Mouse (Mus musculus): ENCODE results near the gene Rimkla. TPM values are rescaled to one million over a fixed set of nuclear protein-coding genes. Genes with fewer than 3 reads are reported as not detected.

The Rimkla gene
- polyA plus RNA-seq, 2 experiments, result 0.62 to 0.79 TPM

GRCm38 (mm10) chr4:119447261-119447660 lies 45.2 kb downstream of the Rimkla start:
- TF ChIP-seq POLR2A (IDR thresholded peaks at IDR 0.05; ENCODE audit: borderline replicate concordance, extremely low read depth, insufficient read depth, insufficient read length), result no peak
- no peaks in the 10 kb centered on the region for H3K36me3 ChIP-seq (ENCODE audit: control insufficient read depth, insufficient read depth, low read length)
- no peaks in the 10 kb centered on the region for H3K4me1 ChIP-seq (ENCODE audit: control insufficient read depth, insufficient read depth, low read length)
- H3K4me2 ChIP-seq (replicated peaks; ENCODE audit: low read depth, low read length, severe bottlenecking), result no peak overlapping the region
- WGBS, result 89% methylated on average over 6 of the region's 6 CpGs
- H3K9ac ChIP-seq (ENCODE audit: low read depth, low read length, severe bottlenecking), result no peak overlapping the region
- no peaks in the 10 kb centered on the region for H3K9me3 ChIP-seq (ENCODE audit: control insufficient read depth, low read length)
- no peak overlapping the region for H3K4me3 ChIP-seq (replicated peaks; ENCODE audit: low read length)
- ATAC-seq (ENCODE audit: low FRiP score, low read depth) (no peak), DNase-seq (ENCODE audit: low spot score) (no peak)
- no peaks in the 10 kb centered on the region for H3K27me3 ChIP-seq (ENCODE audit: control insufficient read depth, insufficient read depth, low read length)
- H3K27ac ChIP-seq (replicated peaks; ENCODE audit: low read depth, low read length), result no peak overlapping the region

- ATAC-seq (ENCODE audit: low FRiP score, low read depth) (no peak; the same call in 1 of the 2 replicates), DNase-seq (ENCODE audit: low spot score) (no peak)
- no peak overlapping the region for H3K4me3 ChIP-seq (replicated peaks; ENCODE audit: low read length)
- no peaks in the 10 kb centered on the region for H3K27me3 ChIP-seq (ENCODE audit: control insufficient read depth, insufficient read depth, low read length)
- WGBS, result 50% methylated on average over 6 of the region's 6 CpGs
- no peaks in the 10 kb centered on the region for H3K36me3 ChIP-seq (ENCODE audit: control insufficient read depth, insufficient read depth, low read length)
- H3K4me2 ChIP-seq (replicated peaks; ENCODE audit: low read depth, low read length, severe bottlenecking), result no peak overlapping the region
- H3K9me3 ChIP-seq (ENCODE audit: control insufficient read depth, low read length), result no peaks in the 10 kb centered on the region
- no peaks in the 10 kb centered on the region for H3K4me1 ChIP-seq (ENCODE audit: control insufficient read depth, insufficient read depth, low read length)
- no peak for TF ChIP-seq POLR2A (IDR thresholded peaks at IDR 0.05; ENCODE audit: borderline replicate concordance, extremely low read depth, insufficient read depth, insufficient read length)
- no peak overlapping the region for H3K9ac ChIP-seq (ENCODE audit: low read depth, low read length, severe bottlenecking)
- H3K27ac ChIP-seq (replicated peaks; ENCODE audit: low read depth, low read length), result no peak overlapping the region
Measured at GRCm38 (mm10) chr4:119442539-119442938, 49.9 kb downstream of the Rimkla start.

GRCm38 (mm10) chr4:119441836-119442235 lies 50.6 kb downstream of the Rimkla start:
- no peak for TF ChIP-seq POLR2A (IDR thresholded peaks at IDR 0.05; ENCODE audit: borderline replicate concordance, extremely low read depth, insufficient read depth, insufficient read length)
- Histone ChIP-seq H3K4me3 (replicated peaks; ENCODE audit: low read length) (no peak overlapping the region), H3K4me2 (replicated peaks; ENCODE audit: low read depth, low read length, severe bottlenecking) (no peak overlapping the region), H3K9me3 (ENCODE audit: control insufficient read depth, low read length) (no peaks in the 10 kb centered on the region), H3K27ac (replicated peaks; ENCODE audit: low read depth, low read length) (no peak overlapping the region), H3K4me1 (ENCODE audit: control insufficient read depth, insufficient read depth, low read length) (no peaks in the 10 kb centered on the region), H3K9ac (ENCODE audit: low read depth, low read length, severe bottlenecking) (no peak overlapping the region), H3K36me3 (ENCODE audit: control insufficient read depth, insufficient read depth, low read length) (no peaks in the 10 kb centered on the region), H3K27me3 (ENCODE audit: control insufficient read depth, insufficient read depth, low read length) (no peaks in the 10 kb centered on the region)
- WGBS, result 83% methylated on average over 4 of the region's 4 CpGs
- ATAC-seq (ENCODE audit: low FRiP score, low read depth), result no peak
- DNase-seq (ENCODE audit: low spot score), result no peak

- no peak for TF ChIP-seq POLR2A (IDR thresholded peaks at IDR 0.05; ENCODE audit: borderline replicate concordance, extremely low read depth, insufficient read depth, insufficient read length)
- WGBS, result 83% methylated on average over 2 of the region's 2 CpGs
- no peaks in the 10 kb centered on the region for H3K9me3 ChIP-seq (ENCODE audit: control insufficient read depth, low read length)
Measured at GRCm38 (mm10) chr4:119437936-119438335, 54.5 kb downstream of the Rimkla start.

GRCm38 (mm10) chr4:119430678-119431077 lies 61.8 kb downstream of the Rimkla start:
- Histone ChIP-seq H3K4me1 (ENCODE audit: control insufficient read depth, insufficient read depth, low read length) (no peaks in the 10 kb centered on the region), H3K27ac (replicated peaks; ENCODE audit: low read depth, low read length) (no peak overlapping the region), H3K27me3 (ENCODE audit: control insufficient read depth, insufficient read depth, low read length) (no peaks in the 10 kb centered on the region), H3K4me3 (replicated peaks; ENCODE audit: low read length) (no peak overlapping the region), H3K9ac (ENCODE audit: low read depth, low read length, severe bottlenecking) (no peak overlapping the region), H3K4me2 (replicated peaks; ENCODE audit: low read depth, low read length, severe bottlenecking) (no peak overlapping the region), H3K36me3 (ENCODE audit: control insufficient read depth, insufficient read depth, low read length) (no peaks in the 10 kb centered on the region), H3K9me3 (ENCODE audit: control insufficient read depth, low read length) (no peaks in the 10 kb centered on the region)
- TF ChIP-seq POLR2A (IDR thresholded peaks at IDR 0.05; ENCODE audit: borderline replicate concordance, extremely low read depth, insufficient read depth, insufficient read length), result no peak
- no peak for ATAC-seq (ENCODE audit: low FRiP score, low read depth)
- 22% methylated on average over 5 of the region's 5 CpGs for WGBS
- DNase-seq (ENCODE audit: low spot score), result no peak

More at GRCm38 (mm10) chr4:119437936-119438335, 54.5 kb downstream of the Rimkla start:
- DNase-seq (ENCODE audit: low spot score), result no peak
- H3K36me3 ChIP-seq (ENCODE audit: control insufficient read depth, insufficient read depth, low read length), result no peaks in the 10 kb centered on the region
- H3K4me1 ChIP-seq (ENCODE audit: control insufficient read depth, insufficient read depth, low read length), result no peaks in the 10 kb centered on the region
- H3K9ac ChIP-seq (ENCODE audit: low read depth, low read length, severe bottlenecking), result no peak overlapping the region
- ATAC-seq (ENCODE audit: low FRiP score, low read depth), result no peak
- H3K4me3 ChIP-seq (replicated peaks; ENCODE audit: low read length), result no peak overlapping the region
- no peak overlapping the region for H3K27ac ChIP-seq (replicated peaks; ENCODE audit: low read depth, low read length)
- H3K4me2 ChIP-seq (replicated peaks; ENCODE audit: low read depth, low read length, severe bottlenecking), result no peak overlapping the region
- H3K27me3 ChIP-seq (ENCODE audit: control insufficient read depth, insufficient read depth, low read length), result no peaks in the 10 kb centered on the region

- Histone ChIP-seq H3K4me1 (ENCODE audit: control insufficient read depth, insufficient read depth, low read length) (0 out of 2 replicates have a peak, but pooled peaks cover 3% of the 10 kb centered on the region), H3K36me3 (ENCODE audit: control insufficient read depth, insufficient read depth, low read length) (no peaks in the 10 kb centered on the region), H3K9ac (ENCODE audit: low read depth, low read length, severe bottlenecking) (no peak overlapping the region), H3K4me2 (replicated peaks; ENCODE audit: low read depth, low read length, severe bottlenecking) (no peak overlapping the region), H3K27ac (replicated peaks; ENCODE audit: low read depth, low read length) (no peak overlapping the region), H3K27me3 (ENCODE audit: control insufficient read depth, insufficient read depth, low read length) (no peaks in the 10 kb centered on the region), H3K9me3 (ENCODE audit: control insufficient read depth, low read length) (no peaks in the 10 kb centered on the region), H3K4me3 (replicated peaks; ENCODE audit: low read length) (no peak overlapping the region)
- no peak for TF ChIP-seq POLR2A (IDR thresholded peaks at IDR 0.05; ENCODE audit: borderline replicate concordance, extremely low read depth, insufficient read depth, insufficient read length)
- ATAC-seq (ENCODE audit: low FRiP score, low read depth) (no peak), DNase-seq (ENCODE audit: low spot score) (no peak)
- WGBS, result 55% methylated on average over 2 of the region's 2 CpGs
Measured at GRCm38 (mm10) chr4:119427680-119428079, 64.7 kb downstream of the Rimkla start.
